Mouse (Mus musculus) intestine, embryonic 14.5 days (tissue): ENCODE measurements around the gene Tnik. TPM values are rescaled to one million over a fixed set of nuclear protein-coding genes. Genes with fewer than 3 reads are reported as not detected.

ENCODE experiments used
- ATAC-seq: fragments of 200-750 bp; cut with Nextera tagmentation; replicated peaks from 2 replicates; pipeline ENCODE4 v1.8.0; 2017; ENCODE audit warnings: low read depth, moderate number of reproducible peaks, moderate TSS enrichment, moderate library complexity; ENCODE audit not compliant: low FRiP score, low TSS enrichment
- DNase-seq: peaks from one replicate; pipeline ENCODE4 v3.0.0-alpha.2; 2018; ENCODE audit warnings: low spot score
- H3K27ac ChIP-seq: fragments of 300-500 bp; sonication (generic); 2 replicates; pipeline ENCODE4 v1.5.1; 2014; ENCODE audit warnings: low read depth, mild to moderate bottlenecking, control low read depth
- H3K27me3 ChIP-seq: fragments of 300-500 bp; sonication (generic); replicated peaks from 2 replicates; pipeline ENCODE4 v1.6.1; 2014; ENCODE audit warnings: low read length, control low read depth; ENCODE audit not compliant: control insufficient read depth, insufficient read depth
- H3K36me3 ChIP-seq: fragments of 300-500 bp; sonication (generic); 2 replicates; pipeline ENCODE4 v1.6.1; 2014; ENCODE audit warnings: low read length, control low read depth; ENCODE audit not compliant: control insufficient read depth, insufficient read depth
- H3K4me1 ChIP-seq: fragments of 300-500 bp; sonication (generic); replicated peaks from 2 replicates; pipeline ENCODE4 v1.6.1; 2014; ENCODE audit warnings: low read length, control low read depth, mixed read lengths; ENCODE audit not compliant: control insufficient read depth, insufficient read depth
- H3K4me2 ChIP-seq: fragments of 300-500 bp; sonication (generic); 2 replicates; pipeline ENCODE4 v1.6.1; 2014; ENCODE audit warnings: low read length
- H3K4me3 ChIP-seq: fragments of 300-500 bp; sonication (generic); 2 replicates; pipeline ENCODE4 v1.5.1; 2014; ENCODE audit warnings: low read depth, low read length, control low read depth, mixed read lengths
- H3K9ac ChIP-seq: fragments of 300-500 bp; sonication (generic); 2 replicates; pipeline ENCODE4 v1.6.1; 2014; ENCODE audit warnings: mild to moderate bottlenecking, low read length
- H3K9me3 ChIP-seq: fragments of 300-500 bp; sonication (generic); 2 replicates; pipeline ENCODE4 v1.6.1; 2016; ENCODE audit warnings: low read length, control low read depth; ENCODE audit not compliant: control insufficient read depth
- WGBS: fragments of 180-500 bp; shearing (Covaris S2); extraction: QIAGEN DNeasy Blood & Tissue Kit; methylation state at CpG from one replicate; pipeline ENCODE4 v1.1.7; 2014; 5-methylcytosine and 5-hydroxymethylcytosine counted together
- microRNA-seq: library from miRNA; unstranded; fragments of <30 nt; microRNA quantifications from one replicate; pipeline ENCODE4, GENCODE M21; 2016
- polyA plus RNA-seq: library from polyadenylated mRNA; unstranded; fragments of >200 nt; fragmentation: Nextera tagmentation; extraction: Ambion mirVana; gene quantifications from 2 replicates; pipeline ENCODE4 v1.2.1, GENCODE M21; 2014

Tnik gene
- polyA plus RNA-seq, 1 experiment from 2014 or later = 16.1 TPM

DNA sequence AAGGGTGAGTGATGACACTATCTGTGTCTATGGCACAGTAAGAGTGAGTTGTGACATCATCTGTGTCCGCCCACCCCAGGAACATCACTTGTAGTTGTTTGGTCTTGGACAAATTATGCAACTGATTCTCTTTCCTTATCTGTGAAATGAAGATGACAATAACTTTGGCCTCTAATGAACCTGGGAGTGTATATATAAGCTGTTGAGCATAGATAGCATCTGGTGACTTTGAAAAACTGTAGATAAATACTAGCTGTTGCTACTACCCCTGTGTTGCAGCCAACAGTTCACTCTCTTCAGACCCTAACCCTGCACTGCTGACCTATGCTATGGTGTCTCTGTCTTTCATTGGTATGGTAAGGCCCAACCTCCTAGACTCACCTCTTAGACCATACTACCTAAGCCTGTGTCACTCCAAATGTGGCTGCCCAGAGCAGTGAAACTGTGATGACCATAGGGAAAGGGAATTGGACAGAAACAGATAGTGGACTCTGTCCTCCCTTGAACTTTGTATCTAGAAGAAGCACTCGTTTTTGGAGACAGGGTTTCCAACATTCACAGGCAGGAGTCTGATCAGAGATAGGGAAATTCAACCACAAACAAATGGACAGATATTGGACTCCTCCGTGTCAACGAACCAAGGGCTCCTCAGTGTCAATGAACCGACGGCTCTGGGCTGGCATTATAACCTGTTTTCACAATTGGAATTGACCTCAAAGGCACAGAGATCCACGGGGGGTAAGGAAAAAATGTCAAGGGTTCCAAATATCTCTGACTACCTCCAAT is 451.1 kb downstream of the Tnik start:
- DNase-seq = peak; percentile 4
- 79% methylated on average over 7 of the region's 7 CpGs for WGBS
- Histone ChIP-seq H3K4me1 (no peaks in the 10 kb centered on the region), H3K27ac (no peak overlapping the region), H3K4me3 (no peak overlapping the region), H3K36me3 (no peaks in the 10 kb centered on the region), H3K9me3 (0 out of 2 replicates have a peak, but pooled peaks cover 3% of the 10 kb centered on the region), H3K27me3 (no peaks in the 10 kb centered on the region), H3K9ac (no peak overlapping the region), H3K4me2 (no peak overlapping the region)
- no peak for ATAC-seq

- Histone ChIP-seq H3K36me3 (no peaks in the 10 kb centered on the region), H3K9ac (no peak overlapping the region), H3K9me3 (no peaks in the 10 kb centered on the region), H3K27me3 (no peaks in the 10 kb centered on the region), H3K27ac (no peak overlapping the region), H3K4me2 (no peak overlapping the region), H3K4me3 (no peak overlapping the region), H3K4me1 (no peaks in the 10 kb centered on the region)
- 83% methylated on average over 2 of the region's 2 CpGs for WGBS
- DNase-seq = peak; percentile 13
- ATAC-seq = no peak
Measured at GRCm38 (mm10) chr3:28718521-28718920, 455.5 kb downstream of the Tnik start.

- Histone ChIP-seq H3K36me3 (no peaks in the 10 kb centered on the region), H3K9ac (no peak overlapping the region), H3K9me3 (no peaks in the 10 kb centered on the region), H3K27me3 (no peaks in the 10 kb centered on the region), H3K4me1 (no peaks in the 10 kb centered on the region), H3K4me2 (no peak overlapping the region), H3K27ac (no peak overlapping the region), H3K4me3 (no peak overlapping the region)
- ATAC-seq = no peak
- WGBS = 43% methylated on average over 5 of the region's 5 CpGs
- DNase-seq = peak; percentile 12
Measured at GRCm38 (mm10) chr3:28721218-28721617, 458.2 kb downstream of the Tnik start.

GRCm38 (mm10) chr3:28721838-28722237 is 458.8 kb downstream of the Tnik start:
- Histone ChIP-seq H3K27ac (no peak overlapping the region), H3K27me3 (no peaks in the 10 kb centered on the region), H3K9ac (no peak overlapping the region), H3K9me3 (no peaks in the 10 kb centered on the region), H3K36me3 (no peaks in the 10 kb centered on the region), H3K4me3 (no peak overlapping the region), H3K4me2 (no peak overlapping the region), H3K4me1 (no peaks in the 10 kb centered on the region)
- WGBS = 60% methylated on average over 7 of the region's 7 CpGs
- ATAC-seq (peak; percentile 50; the same call in 1 of the 2 replicates), DNase-seq (peak; percentile 51)

DNA sequence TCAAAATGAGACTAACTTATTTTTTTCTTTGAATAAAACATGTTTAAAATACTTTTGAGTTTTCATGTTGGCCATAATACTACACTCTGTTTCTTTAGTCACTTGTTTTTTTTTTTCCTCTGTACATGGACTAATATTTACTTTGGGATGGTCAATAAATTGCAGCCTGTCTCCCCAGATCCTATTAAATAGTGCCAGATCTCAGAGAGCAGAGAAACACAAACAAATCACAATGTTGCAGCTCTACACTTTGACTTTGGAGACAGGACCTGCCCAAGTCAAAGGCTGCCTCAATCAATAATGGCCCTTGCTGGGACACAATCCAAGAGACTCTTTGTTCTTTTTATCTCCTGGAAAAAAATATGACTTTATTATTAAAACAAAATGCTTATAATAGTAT is 459.5 kb downstream of the Tnik start:
- Histone ChIP-seq H3K27me3 (no peaks in the 10 kb centered on the region), H3K36me3 (no peaks in the 10 kb centered on the region), H3K4me2 (no peak overlapping the region), H3K4me1 (no peaks in the 10 kb centered on the region), H3K4me3 (no peak overlapping the region), H3K9me3 (no peaks in the 10 kb centered on the region), H3K27ac (no peak overlapping the region), H3K9ac (no peak overlapping the region)
- ATAC-seq = no peak
- DNase-seq = no peak

- H3K9me3 ChIP-seq = no peaks in the 10 kb centered on the region
- H3K27ac ChIP-seq = no peak overlapping the region
- no peak for ATAC-seq
- no peak overlapping the region for H3K4me2 ChIP-seq
- WGBS = 63% methylated on average over 6 of the region's 6 CpGs
- no peaks in the 10 kb centered on the region for H3K4me1 ChIP-seq
- H3K27me3 ChIP-seq = no peaks in the 10 kb centered on the region
- no peak overlapping the region for H3K4me3 ChIP-seq
- H3K36me3 ChIP-seq = no peaks in the 10 kb centered on the region
- no peak for DNase-seq
- H3K9ac ChIP-seq = no peak overlapping the region
Measured at GRCm38 (mm10) chr3:28723534-28723933, 460.5 kb downstream of the Tnik start.

DNA sequence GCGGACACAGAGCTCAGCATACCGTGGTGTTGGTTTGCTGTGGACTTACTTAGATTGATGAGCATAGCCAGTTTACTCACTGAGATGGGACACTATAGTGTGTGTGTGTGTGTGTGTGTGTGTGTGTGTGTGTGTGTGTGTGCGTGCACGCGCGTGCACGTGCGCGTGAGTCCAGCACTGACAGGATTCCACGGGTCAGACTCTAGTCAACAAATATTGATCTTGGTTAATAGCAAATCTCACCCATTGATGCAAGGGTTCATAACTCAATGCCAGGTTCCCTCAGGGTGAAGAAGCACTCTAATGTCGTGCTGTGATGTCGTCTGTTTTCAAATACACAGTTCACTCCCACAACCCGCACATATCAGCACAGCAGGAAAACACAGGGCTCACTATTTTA is 462.2 kb downstream of the Tnik start:
- H3K36me3 ChIP-seq = no peaks in the 10 kb centered on the region
- ATAC-seq = no peak
- H3K9ac ChIP-seq = no peak overlapping the region
- H3K27me3 ChIP-seq = no peaks in the 10 kb centered on the region
- H3K4me2 ChIP-seq = no peak overlapping the region
- 74% methylated on average over 13 of the region's 13 CpGs for WGBS
- H3K4me1 ChIP-seq = no peaks in the 10 kb centered on the region
- no peak overlapping the region for H3K4me3 ChIP-seq
- H3K27ac ChIP-seq = no peak overlapping the region
- no peaks in the 10 kb centered on the region for H3K9me3 ChIP-seq
- DNase-seq = no peak

Small RNA genes within 50 kb of the gene (microRNA-seq; reads per million reads assigned to microRNA genes)
- not detected for gene Mir466q
